Mouse (Mus musculus) ES-E14 (cell line): ENCODE data around the gene Eefsec. TPM values are rescaled to one million over a fixed set of nuclear protein-coding genes. Genes with fewer than 3 reads are reported as not detected.

Source experiments
- DNase-seq: peaks from one replicate; pipeline ENCODE4 v3.0.0-alpha.2; 2013; ENCODE audit warnings: low read depth, low spot score
- H3K27ac ChIP-seq: 2 replicates; pipeline ENCODE4 v1.5.1; 2012; ENCODE audit warnings: low read depth, mild to moderate bottlenecking, low read length, moderate library complexity, mixed read lengths; ENCODE audit not compliant: poor library complexity, insufficient read depth, severe bottlenecking
- H3K36me3 ChIP-seq: 2 replicates; pipeline ENCODE4 v1.6.1; 2012; ENCODE audit warnings: mild to moderate bottlenecking, low read length, moderate library complexity, mixed read lengths; ENCODE audit not compliant: control insufficient read depth, poor library complexity, insufficient read depth, severe bottlenecking
- H3K4me1 ChIP-seq, 2 experiments: fragments of 150-350 bp in 1 of 2; sonication (generic) in 1 of 2; 2 replicates each; pipeline ENCODE4 v1.6.1; 2012; ENCODE audit warnings: low read length in 2 of 2, mild to moderate bottlenecking in 1 of 2, mixed read lengths in 1 of 2; ENCODE audit not compliant: control insufficient read depth in 2 of 2, insufficient read depth in 2 of 2, poor library complexity in 1 of 2
- H3K4me3 ChIP-seq, 2 experiments: fragments of 150-350 bp in 1 of 2; sonication (generic) in 1 of 2; 2 replicates each; pipeline ENCODE4 v1.5.1; 2012; ENCODE audit warnings: low read length in 2 of 2, low read depth in 1 of 2, mild to moderate bottlenecking in 1 of 2, mixed read lengths in 1 of 2; ENCODE audit not compliant: insufficient read depth in 1 of 2, poor library complexity in 1 of 2, severe bottlenecking in 1 of 2
- H3K9ac ChIP-seq: 2 replicates; pipeline ENCODE4 v1.6.1; 2012; ENCODE audit warnings: low read depth, mild to moderate bottlenecking, low read length, mixed read lengths; ENCODE audit not compliant: poor library complexity, insufficient read depth, severe bottlenecking
- H3K9me3 ChIP-seq: fragments of 150-350 bp; sonication (generic); 2 replicates; pipeline ENCODE4 v1.6.1; 2012; ENCODE audit warnings: low read depth, mild to moderate bottlenecking, low read length; ENCODE audit not compliant: control insufficient read depth, insufficient read depth
- CHD2 ChIP-seq: IDR thresholded peaks from 2 replicates; pipeline ENCODE4 v1.6.1; 2014; ENCODE audit warnings: mild to moderate bottlenecking, low read depth, low read length, inconsistent platforms
- HCFC1 ChIP-seq: IDR thresholded peaks from 2 replicates; pipeline ENCODE4 v1.6.1; 2012; ENCODE audit warnings: low read length, inconsistent platforms, borderline replicate concordance; ENCODE audit not compliant: insufficient read depth
- MAFK ChIP-seq: IDR thresholded peaks from 2 replicates; pipeline ENCODE4 v1.6.1; 2014; ENCODE audit warnings: mild to moderate bottlenecking, low read depth, low read length, inconsistent platforms; ENCODE audit not compliant: insufficient read depth
- ZC3H11A ChIP-seq: IDR thresholded peaks from 2 replicates; pipeline ENCODE4 v1.6.1; 2012; ENCODE audit warnings: low read depth, mild to moderate bottlenecking, inconsistent platforms, low read length, borderline replicate concordance
- ZNF384 ChIP-seq: IDR thresholded peaks from 2 replicates; pipeline ENCODE4 v1.6.1; 2012; ENCODE audit warnings: low read depth, low read length, inconsistent platforms
- in situ Hi-C, 2 experiments: fragments of 600-800 bp; cut with MboI; formaldehyde crosslinking; loops; one replicate each; pipeline ENCODE4 v1.15.1; 2025; ENCODE audit warnings: low sequenced_read_pairs in 2 of 2, inconsistent platforms in 1 of 2; ENCODE audit not compliant: unreplicated experiment in 2 of 2
- total RNA-seq: library from RNA; depleted of rRNA; stranded (reverse); fragments of 300-350 nt; gene quantifications from 2 replicates; pipeline ENCODE4 v1.2.3, GENCODE M21; 2012

Gene Eefsec
- total RNA-seq, 1 experiment: 26.2 TPM

GRCm38 (mm10) chr6:88329336-88329735 is 117.0 kb downstream of the Eefsec start:
- no peak overlapping the region for H3K4me3 ChIP-seq
- DNase-seq: no peak
- H3K9ac ChIP-seq: no peak overlapping the region
- TF ChIP-seq MAFK (no peak), ZC3H11A (no peak), ZNF384 (no peak), CHD2 (no peak), HCFC1 (no peak)
- peaks cover 3% of the 10 kb centered on the region; the same call in 1 of the 2 replicates for H3K36me3 ChIP-seq
- H3K27ac ChIP-seq: no peak overlapping the region
- in situ Hi-C loops: no loop called here
- H3K4me1 ChIP-seq: no peaks in the 10 kb centered on the region
- H3K9me3 ChIP-seq: no peaks in the 10 kb centered on the region

DNA sequence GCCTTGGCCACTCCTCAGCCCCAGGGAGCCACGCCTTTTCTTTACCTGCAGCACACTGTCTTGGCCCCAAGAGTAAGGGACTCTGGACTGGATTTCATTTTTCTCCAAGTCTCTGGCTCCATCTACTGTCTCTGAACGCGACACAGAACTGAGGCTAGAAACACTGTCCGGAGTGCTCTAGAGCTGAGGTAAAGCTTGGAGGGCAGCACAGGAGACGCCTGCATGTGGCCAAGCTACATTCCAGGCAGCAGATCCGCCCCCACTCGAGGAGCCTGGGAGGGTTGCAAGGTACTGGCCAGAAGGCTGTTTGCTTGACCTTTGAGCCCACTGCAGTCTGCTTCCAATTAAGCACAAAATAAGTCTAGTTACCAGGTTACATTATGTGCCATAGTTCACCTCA is 124.5 kb downstream of the Eefsec start:
- H3K9me3 ChIP-seq: no peaks in the 10 kb centered on the region
- DNase-seq: no peak
- TF ChIP-seq CHD2: no peak
- no peak for TF ChIP-seq MAFK
- TF ChIP-seq ZNF384: no peak
- no peak for TF ChIP-seq HCFC1
- TF ChIP-seq ZC3H11A: no peak
- H3K9ac ChIP-seq: no peak overlapping the region
- H3K27ac ChIP-seq: no peak overlapping the region
- in situ Hi-C loops: no loop called here
- no peak overlapping the region for H3K4me3 ChIP-seq
- no peaks in the 10 kb centered on the region for H3K4me1 ChIP-seq
- no peaks in the 10 kb centered on the region; the same call in 1 of the 2 replicates for H3K36me3 ChIP-seq

DNA sequence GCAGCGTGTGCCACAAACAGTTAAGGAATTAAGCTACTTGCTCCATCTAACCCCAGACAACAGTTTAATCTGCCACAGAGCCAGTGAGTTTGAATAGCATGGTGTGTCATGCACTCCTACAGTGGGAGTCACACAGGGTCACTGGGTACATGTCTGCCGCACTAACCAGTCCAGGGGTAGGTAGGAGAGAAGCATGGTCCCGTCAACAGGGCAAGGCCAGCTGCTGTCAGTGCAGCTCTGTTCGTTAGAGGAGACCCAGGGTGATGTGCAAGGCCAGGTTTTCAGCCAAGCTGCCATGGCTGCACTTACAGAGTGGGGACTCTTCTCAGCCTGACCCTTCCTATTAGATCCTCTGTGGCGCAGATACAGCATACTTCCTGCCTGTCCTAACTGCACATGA is 125.1 kb downstream of the Eefsec start:
- Histone ChIP-seq H3K4me1 (no peaks in the 10 kb centered on the region), H3K9me3 (no peaks in the 10 kb centered on the region), H3K9ac (no peak overlapping the region), H3K27ac (no peak overlapping the region), H3K4me3 (no peak overlapping the region), H3K36me3 (no peaks in the 10 kb centered on the region; the same call in 1 of the 2 replicates)
- TF ChIP-seq ZC3H11A (no peak), CHD2 (no peak), HCFC1 (no peak), MAFK (no peak), ZNF384 (no peak)
- no peak for DNase-seq
- in situ Hi-C loops: no loop called here

DNA sequence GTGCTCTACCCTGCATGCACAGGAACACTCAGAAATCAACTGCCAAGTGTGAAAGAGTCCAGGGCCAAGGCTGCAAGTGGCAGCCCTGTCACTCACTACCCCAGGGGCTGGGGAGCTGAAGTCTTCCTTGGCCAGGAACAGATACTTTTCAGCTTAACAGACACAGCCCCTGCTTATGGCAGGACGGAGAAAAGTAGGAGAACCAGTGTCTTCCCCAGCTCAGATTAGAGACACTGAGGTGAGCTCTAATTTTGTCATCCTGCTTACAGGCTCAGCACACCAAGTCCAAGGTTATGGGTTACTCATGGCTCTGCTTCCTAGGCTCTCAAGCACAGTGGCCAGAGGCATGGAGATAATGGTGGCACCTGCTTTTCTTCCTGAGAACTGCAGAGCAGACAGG is 126.6 kb downstream of the Eefsec start:
- no peaks in the 10 kb centered on the region for H3K4me1 ChIP-seq
- no peak overlapping the region for H3K4me3 ChIP-seq
- TF ChIP-seq HCFC1 (no peak), ZC3H11A (no peak), CHD2 (no peak), ZNF384 (no peak), MAFK (no peak)
- no peak overlapping the region for H3K27ac ChIP-seq
- no peaks in the 10 kb centered on the region; the same call in 1 of the 2 replicates for H3K36me3 ChIP-seq
- H3K9me3 ChIP-seq: no peaks in the 10 kb centered on the region
- H3K9ac ChIP-seq: no peak overlapping the region
- no peak for DNase-seq
- in situ Hi-C loops: no loop called here

GRCm38 (mm10) chr6:88315295-88315694 is 131.0 kb downstream of the Eefsec start:
- Histone ChIP-seq H3K4me3 (no peak overlapping the region), H3K36me3 (no peaks in the 10 kb centered on the region), H3K27ac (no peak overlapping the region), H3K9ac (no peak overlapping the region), H3K4me1 (no peaks in the 10 kb centered on the region), H3K9me3 (no peaks in the 10 kb centered on the region)
- no peak for TF ChIP-seq HCFC1
- no peak for TF ChIP-seq MAFK
- TF ChIP-seq ZNF384: no peak
- TF ChIP-seq ZC3H11A: no peak
- TF ChIP-seq CHD2: no peak
- in situ Hi-C loops: no loop called here
- no peak for DNase-seq
